Mouse (Mus musculus): Measurements from ENCODE around the gene Erlin1.

GRCm38 (mm10) chr19:44069914-44070232 is 288 bp upstream of the Erlin1 start:
- no peak for TF ChIP-seq CTCF (IDR thresholded peaks at IDR 0.05; ENCODE audit: control insufficient read depth, insufficient read depth, insufficient read length)
- no peak for TF ChIP-seq MYOD1 (IDR thresholded peaks at IDR 0.05; ENCODE audit: control insufficient read depth, insufficient read length, low read depth)
- no peak for TF ChIP-seq MYOG (IDR thresholded peaks at IDR 0.05; ENCODE audit: control insufficient read depth, extremely low read depth, insufficient read length)
- no peak for TF ChIP-seq USF1 (IDR thresholded peaks at IDR 0.05; ENCODE audit: low read depth)
- no peak for TF ChIP-seq MAX (IDR thresholded peaks at IDR 0.05)
- TF ChIP-seq CEBPB (IDR thresholded peaks at IDR 0.05; ENCODE audit: low read depth): no peak
